Mouse (Mus musculus): ENCODE results near the gene Zswim5. TPM values are rescaled to one million over a fixed set of nuclear protein-coding genes. Genes with fewer than 3 reads are reported as not detected.

The Zswim5 gene
- total and polyA plus RNA-seq, 2 experiments from 2014 or later: 2.4 to 25.3 TPM

GRCm38 (mm10) chr4:116911202-116911601, 34.0 kb downstream of the Zswim5 start:
- DNase-seq (peak; percentile 25), ATAC-seq (peak; percentile 63; the same call in 1 of the 2 replicates)
- no peaks in the 10 kb centered on the region for H3K27me3 ChIP-seq (ENCODE audit: insufficient read depth, low read length)
- no peak overlapping the region for H3K4me3 ChIP-seq (ENCODE audit: low read depth, low read length)
- no peaks in the 10 kb centered on the region for H3K9me3 ChIP-seq (ENCODE audit: low read length)
- H3K27ac ChIP-seq (ENCODE audit: low read depth, low read length): peak overlapping the region; percentile 58
- 12% methylated on average over 5 of the region's 5 CpGs for WGBS
- H3K4me2 ChIP-seq (ENCODE audit: low read depth): no peak overlapping the region
- 0 out of 2 replicates have a peak, but pooled peaks cover 10% of the 10 kb centered on the region for H3K4me1 ChIP-seq (ENCODE audit: insufficient read depth)
- no peak overlapping the region for H3K9ac ChIP-seq
- H3K36me3 ChIP-seq (ENCODE audit: insufficient read depth): no peaks in the 10 kb centered on the region
- no peak for TF ChIP-seq CTCF (IDR thresholded peaks at IDR 0.05; ENCODE audit: low read depth)

- no peaks in the 10 kb centered on the region for H3K36me3 ChIP-seq (ENCODE audit: insufficient read depth)
- no peak overlapping the region for H3K4me3 ChIP-seq (ENCODE audit: low read depth, low read length)
- TF ChIP-seq CTCF (IDR thresholded peaks at IDR 0.05; ENCODE audit: low read depth): no peak
- DNase-seq (no peak), ATAC-seq (no peak)
- no peaks in the 10 kb centered on the region for H3K27me3 ChIP-seq (ENCODE audit: insufficient read depth, low read length)
- 89% methylated on average over 2 of the region's 2 CpGs for WGBS
- no peak overlapping the region for H3K4me2 ChIP-seq (ENCODE audit: low read depth)
- no peaks in the 10 kb centered on the region for H3K9me3 ChIP-seq (ENCODE audit: low read length)
- H3K4me1 ChIP-seq (ENCODE audit: insufficient read depth): 0 out of 2 replicates have a peak, but pooled peaks cover 10% of the 10 kb centered on the region
- H3K9ac ChIP-seq: no peak overlapping the region
- H3K27ac ChIP-seq (ENCODE audit: low read depth, low read length): no peak overlapping the region
Measured at GRCm38 (mm10) chr4:116913318-116913717, 36.1 kb downstream of the Zswim5 start.

- no peaks in the 10 kb centered on the region for H3K4me1 ChIP-seq (ENCODE audit: insufficient read depth)
- no peak for ATAC-seq
- no peaks in the 10 kb centered on the region for H3K27me3 ChIP-seq (ENCODE audit: insufficient read depth, low read length)
- 27% methylated on average over 4 of the region's 4 CpGs for WGBS
- H3K4me3 ChIP-seq (ENCODE audit: low read depth, low read length): no peak overlapping the region
- H3K27ac ChIP-seq (ENCODE audit: low read depth, low read length): peak overlapping the region; percentile 21; the same call in 1 of the 2 replicates
- DNase-seq: no peak
- TF ChIP-seq CTCF (IDR thresholded peaks at IDR 0.05; ENCODE audit: low read depth): no peak
- no peaks in the 10 kb centered on the region for H3K36me3 ChIP-seq (ENCODE audit: insufficient read depth)
- H3K4me2 ChIP-seq (ENCODE audit: low read depth): no peak overlapping the region
- no peak overlapping the region for H3K9ac ChIP-seq
- no peaks in the 10 kb centered on the region for H3K9me3 ChIP-seq (ENCODE audit: low read length)
Measured at GRCm38 (mm10) chr4:116928006-116928651, 51.0 kb downstream of the Zswim5 start.

DNA sequence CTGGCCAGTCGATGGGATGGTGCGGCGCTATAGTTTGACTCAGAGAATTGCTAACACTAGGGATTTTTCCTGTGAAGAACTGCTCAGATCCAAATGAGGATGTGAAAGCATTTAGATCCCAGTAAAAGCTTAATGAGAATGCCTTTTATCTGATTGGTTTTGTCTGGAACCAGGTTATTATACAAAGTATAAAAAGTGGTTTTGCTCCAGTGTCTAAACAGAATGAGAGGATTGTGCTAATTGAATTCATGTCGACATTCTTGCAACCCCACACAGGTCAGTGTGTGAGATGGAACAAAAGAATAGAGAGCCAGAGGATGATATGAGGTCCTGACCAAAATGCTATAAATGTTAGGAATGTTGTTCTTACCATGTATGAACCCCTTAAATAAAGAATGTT, 62.4 kb downstream of the Zswim5 start:
- H3K4me3 ChIP-seq (ENCODE audit: low read depth, low read length): no peak overlapping the region
- no peaks in the 10 kb centered on the region for H3K4me1 ChIP-seq (ENCODE audit: insufficient read depth)
- no peaks in the 10 kb centered on the region for H3K9me3 ChIP-seq (ENCODE audit: low read length)
- DNase-seq: no peak
- H3K36me3 ChIP-seq (ENCODE audit: insufficient read depth): no peaks in the 10 kb centered on the region
- no peak overlapping the region for H3K4me2 ChIP-seq (ENCODE audit: low read depth)
- H3K27me3 ChIP-seq (ENCODE audit: insufficient read depth, low read length): no peaks in the 10 kb centered on the region
- H3K9ac ChIP-seq: no peak overlapping the region
- no peak overlapping the region for H3K27ac ChIP-seq (ENCODE audit: low read depth, low read length)
- TF ChIP-seq CTCF (IDR thresholded peaks at IDR 0.05; ENCODE audit: low read depth): no peak
- ATAC-seq: no peak
- WGBS: 29% methylated on average over 4 of the region's 4 CpGs

- no peak for DNase-seq
- H3K9me3 ChIP-seq (ENCODE audit: low read length): no peaks in the 10 kb centered on the region
- 52% methylated on average over 2 of the region's 2 CpGs for WGBS
- no peaks in the 10 kb centered on the region for H3K27me3 ChIP-seq (ENCODE audit: insufficient read depth, low read length)
- ATAC-seq: no peak
- no peak overlapping the region for H3K27ac ChIP-seq (ENCODE audit: low read depth, low read length)
- TF ChIP-seq CTCF (IDR thresholded peaks at IDR 0.05; ENCODE audit: low read depth): no peak
- H3K4me2 ChIP-seq (ENCODE audit: low read depth): no peak overlapping the region
- no peaks in the 10 kb centered on the region for H3K36me3 ChIP-seq (ENCODE audit: insufficient read depth)
- H3K4me3 ChIP-seq (ENCODE audit: low read depth, low read length): no peak overlapping the region
- H3K9ac ChIP-seq: no peak overlapping the region
- no peaks in the 10 kb centered on the region for H3K4me1 ChIP-seq (ENCODE audit: insufficient read depth)
Measured at GRCm38 (mm10) chr4:116942695-116943094, 65.5 kb downstream of the Zswim5 start.

DNA sequence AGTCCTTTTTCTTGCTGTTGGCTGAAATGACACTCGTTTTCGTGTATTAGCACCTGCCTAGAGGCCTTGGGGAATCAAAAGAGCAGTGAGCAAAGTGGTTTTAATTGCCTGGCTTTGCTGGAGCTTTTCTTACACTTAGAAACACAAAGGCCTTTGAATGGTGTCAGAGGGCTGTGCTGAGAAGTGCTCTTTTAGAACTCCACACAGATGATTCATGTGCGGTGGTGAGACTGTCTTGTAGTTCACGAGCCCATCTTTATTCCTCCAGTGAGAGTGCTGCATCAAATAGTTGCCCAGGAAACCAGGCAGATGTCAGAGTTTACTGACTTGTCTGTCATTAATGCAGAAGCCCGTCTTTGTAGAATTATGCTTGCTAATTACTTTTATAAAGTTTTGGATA, 66.9 kb downstream of the Zswim5 start:
- Histone ChIP-seq H3K36me3 (ENCODE audit: insufficient read depth) (no peaks in the 10 kb centered on the region), H3K4me1 (ENCODE audit: insufficient read depth) (no peaks in the 10 kb centered on the region), H3K4me3 (ENCODE audit: low read depth, low read length) (no peak overlapping the region), H3K27me3 (ENCODE audit: insufficient read depth, low read length) (no peaks in the 10 kb centered on the region), H3K9ac (no peak overlapping the region), H3K9me3 (ENCODE audit: low read length) (no peaks in the 10 kb centered on the region), H3K4me2 (ENCODE audit: low read depth) (no peak overlapping the region), H3K27ac (ENCODE audit: low read depth, low read length) (no peak overlapping the region)
- ATAC-seq (peak; percentile 76; the same call in 1 of the 2 replicates), DNase-seq (peak; percentile 28)
- TF ChIP-seq CTCF (IDR thresholded peaks at IDR 0.05; ENCODE audit: low read depth): no peak
- WGBS: 5% methylated on average over 5 of the region's 5 CpGs

GRCm38 (mm10) chr4:116951642-116952041, 74.5 kb downstream of the Zswim5 start:
- Histone ChIP-seq H3K4me2 (ENCODE audit: low read depth) (no peak overlapping the region), H3K4me3 (ENCODE audit: low read depth, low read length) (no peak overlapping the region), H3K27me3 (ENCODE audit: insufficient read depth, low read length) (no peaks in the 10 kb centered on the region), H3K4me1 (ENCODE audit: insufficient read depth) (no peaks in the 10 kb centered on the region), H3K9ac (no peak overlapping the region), H3K27ac (ENCODE audit: low read depth, low read length) (no peak overlapping the region), H3K9me3 (ENCODE audit: low read length) (no peaks in the 10 kb centered on the region), H3K36me3 (ENCODE audit: insufficient read depth) (no peaks in the 10 kb centered on the region)
- DNase-seq: no peak
- ATAC-seq: no peak
- 0 out of 2 replicates have a peak, but pooled peaks have one; percentile 34 for TF ChIP-seq CTCF (IDR thresholded peaks at IDR 0.05; ENCODE audit: low read depth)
- 58% methylated on average over 1 of the region's 1 CpGs for WGBS
